Mouse (Mus musculus): ENCODE measurements around the gene Inmt. TPM values are rescaled to one million over a fixed set of nuclear protein-coding genes. Genes with fewer than 3 reads are reported as not detected.

Gene Inmt
- polyA plus RNA-seq, 1 experiment from 2014 or later = not detected

Other genes starting within 250 kb of the Inmt start
- 1.3 and 1.6 TPM in 2 replicates for gene Nod1, start 202.4 kb downstream of the Inmt start, polyA plus RNA-seq (2015; fragmentation: Nextera tagmentation; extraction: Ambion mirVana)
- 9.3 and 10.6 TPM in 2 replicates for gene Ggct, start 182.1 kb downstream of the Inmt start, polyA plus RNA-seq (2015; fragmentation: Nextera tagmentation; extraction: Ambion mirVana)
- gene Gars, start 137.0 kb downstream of the Inmt start, polyA plus RNA-seq (2015; fragmentation: Nextera tagmentation; extraction: Ambion mirVana) = 190 and 212 TPM in 2 replicates
- 0.28 and 0.30 TPM in 2 replicates for gene Crhr2, start 42.0 kb downstream of the Inmt start, polyA plus RNA-seq (2015; fragmentation: Nextera tagmentation; extraction: Ambion mirVana)
- gene Mindy4, start 28.3 kb upstream of the Inmt start, polyA plus RNA-seq (2015; fragmentation: Nextera tagmentation; extraction: Ambion mirVana) = 15.0 and 15.6 TPM in 2 replicates
- 1.7 and 4.2 TPM in 2 replicates for gene Aqp1, start 161.4 kb upstream of the Inmt start, polyA plus RNA-seq (2015; fragmentation: Nextera tagmentation; extraction: Ambion mirVana)
- not detected in 2 replicates for gene Ghrhr, start 201.3 kb upstream of the Inmt start, polyA plus RNA-seq (2015; fragmentation: Nextera tagmentation; extraction: Ambion mirVana)

All from forebrain, embryonic 13.5 days (tissue).